Mouse (Mus musculus): ENCODE data around the gene Car10.

The Car10 gene

DNA sequence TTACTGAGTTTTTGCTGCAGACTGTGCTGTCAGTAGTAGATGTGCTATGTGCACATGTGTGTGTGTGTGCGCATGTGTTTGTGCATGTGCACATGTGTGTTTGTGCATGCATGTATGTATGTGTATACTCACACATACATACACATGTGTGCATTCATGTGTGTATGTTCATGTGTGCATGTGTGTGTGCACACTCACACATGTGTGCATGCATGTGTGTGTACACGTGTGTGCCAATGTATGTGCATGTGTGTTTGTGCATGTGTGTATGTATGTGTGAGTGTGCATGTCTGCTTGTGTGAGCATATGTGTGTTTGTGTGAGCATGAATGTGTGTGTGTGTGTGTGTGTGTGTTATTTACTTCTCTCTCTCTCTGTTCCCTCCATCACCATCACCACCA lies 298.5 kb downstream of the Car10 start:
- DNase-seq, result no peak

DNA sequence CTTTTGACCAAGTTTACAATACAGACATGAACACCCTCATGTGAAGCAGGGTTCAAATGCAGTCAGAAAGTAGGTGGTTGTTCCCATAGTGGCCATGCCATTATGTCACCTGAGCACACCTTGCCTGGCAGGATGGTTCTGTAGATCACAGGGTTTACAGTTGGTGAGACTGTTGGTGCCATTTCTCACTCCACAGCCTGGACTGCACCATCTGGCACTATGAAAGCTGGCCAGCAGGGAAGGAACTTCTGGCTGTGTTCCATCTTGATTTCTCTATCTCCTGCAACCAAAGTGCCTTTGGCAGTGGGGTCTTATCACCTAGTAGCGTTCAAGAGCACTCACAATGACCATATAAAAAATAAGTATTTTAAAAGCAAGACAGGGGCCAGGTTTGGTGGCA lies 303.3 kb downstream of the Car10 start:
- peak; percentile 60 to 64 for DNase-seq

- no peak for DNase-seq
Observed at GRCm38 (mm10) chr11:93407981-93408380, 310.2 kb downstream of the Car10 start.

DNA sequence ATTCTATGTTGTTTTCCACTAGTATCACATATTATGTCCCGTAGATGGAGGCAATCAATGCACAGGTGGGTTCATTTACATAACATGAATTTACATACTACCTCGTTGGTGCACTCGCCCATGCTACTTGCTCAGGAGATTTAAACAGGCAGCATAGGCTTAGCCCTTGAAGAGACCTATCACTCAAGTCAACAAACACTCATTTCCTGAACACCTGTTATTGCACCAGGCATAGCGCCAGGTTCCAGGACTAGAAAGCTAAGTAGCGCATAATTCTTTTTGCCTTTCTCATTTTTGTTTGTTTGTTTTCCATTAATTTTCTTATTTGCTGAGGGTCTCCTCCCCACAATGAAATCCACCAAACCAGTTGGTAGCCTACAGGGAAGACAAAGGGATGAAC lies 333.7 kb downstream of the Car10 start:
- DNase-seq, result peak; percentile 73 to 75

GRCm38 (mm10) chr11:93434997-93435915 lies 337.4 kb downstream of the Car10 start:
- no peak for DNase-seq

DNA sequence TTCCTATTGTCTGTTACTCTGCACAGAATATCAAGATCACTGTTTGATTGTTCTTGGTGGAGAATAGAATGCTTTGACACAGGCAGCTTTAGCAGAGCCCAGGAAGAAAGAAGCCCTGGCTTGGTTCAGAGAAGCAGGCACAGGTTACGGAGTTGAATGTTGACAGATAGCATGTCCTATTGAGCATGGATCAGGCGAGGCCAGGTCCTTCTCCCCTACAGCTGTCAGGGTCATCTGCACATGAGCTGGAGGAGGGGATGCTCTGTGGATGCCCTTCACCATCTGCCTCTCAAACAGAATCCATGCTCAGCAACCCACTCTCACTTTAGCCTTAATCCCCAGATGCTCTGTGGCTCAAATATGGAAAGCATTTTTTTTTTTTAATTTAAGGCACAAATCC lies 339.1 kb downstream of the Car10 start:
- no peak for DNase-seq

- DNase-seq, result no peak
Observed at GRCm38 (mm10) chr11:93440466-93440865, 342.6 kb downstream of the Car10 start.

DNA sequence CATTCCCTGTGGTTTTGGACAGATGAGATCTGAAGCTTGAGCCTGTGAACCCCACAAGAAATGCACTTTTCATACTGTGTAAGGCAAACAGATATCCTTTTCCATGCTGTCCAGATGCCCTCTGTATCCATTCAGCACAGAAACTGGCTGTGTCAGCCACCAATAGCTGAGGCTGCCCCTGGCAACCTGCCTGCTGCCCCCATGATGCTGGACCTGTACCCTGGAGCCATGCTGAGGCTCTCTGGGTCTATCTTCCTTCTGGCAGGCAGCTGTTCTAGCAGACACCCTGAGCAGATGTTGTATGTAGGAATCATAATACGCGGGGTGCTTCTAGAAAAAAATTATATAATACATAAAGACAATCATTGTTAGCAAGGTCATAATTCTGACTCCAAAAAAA lies 345.9 kb downstream of the Car10 start:
- peak; percentile 38 to 44 for DNase-seq

DNA sequence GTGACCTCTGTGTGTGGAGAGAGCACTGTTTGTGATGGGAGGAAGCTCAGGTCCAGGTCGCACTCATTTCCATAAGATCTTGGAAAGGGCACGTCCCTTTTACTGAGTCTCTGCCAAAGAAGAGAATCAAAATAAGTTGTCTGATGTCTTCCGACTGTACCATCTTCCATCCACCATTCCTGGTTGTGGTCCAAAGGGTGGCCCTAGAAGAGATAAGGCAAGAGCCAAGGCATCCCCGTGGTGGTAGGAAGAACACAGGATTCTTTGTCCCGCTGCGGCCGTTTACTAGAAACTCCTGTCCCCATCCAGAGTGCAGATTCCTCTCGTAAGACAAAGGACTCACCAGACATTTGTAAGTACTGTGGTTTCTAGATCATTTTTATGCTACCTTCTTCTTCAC lies 346.9 kb downstream of the Car10 start:
- no peak for DNase-seq

GRCm38 (mm10) chr11:93447566-93447965 lies 349.7 kb downstream of the Car10 start:
- DNase-seq, result no peak

DNA sequence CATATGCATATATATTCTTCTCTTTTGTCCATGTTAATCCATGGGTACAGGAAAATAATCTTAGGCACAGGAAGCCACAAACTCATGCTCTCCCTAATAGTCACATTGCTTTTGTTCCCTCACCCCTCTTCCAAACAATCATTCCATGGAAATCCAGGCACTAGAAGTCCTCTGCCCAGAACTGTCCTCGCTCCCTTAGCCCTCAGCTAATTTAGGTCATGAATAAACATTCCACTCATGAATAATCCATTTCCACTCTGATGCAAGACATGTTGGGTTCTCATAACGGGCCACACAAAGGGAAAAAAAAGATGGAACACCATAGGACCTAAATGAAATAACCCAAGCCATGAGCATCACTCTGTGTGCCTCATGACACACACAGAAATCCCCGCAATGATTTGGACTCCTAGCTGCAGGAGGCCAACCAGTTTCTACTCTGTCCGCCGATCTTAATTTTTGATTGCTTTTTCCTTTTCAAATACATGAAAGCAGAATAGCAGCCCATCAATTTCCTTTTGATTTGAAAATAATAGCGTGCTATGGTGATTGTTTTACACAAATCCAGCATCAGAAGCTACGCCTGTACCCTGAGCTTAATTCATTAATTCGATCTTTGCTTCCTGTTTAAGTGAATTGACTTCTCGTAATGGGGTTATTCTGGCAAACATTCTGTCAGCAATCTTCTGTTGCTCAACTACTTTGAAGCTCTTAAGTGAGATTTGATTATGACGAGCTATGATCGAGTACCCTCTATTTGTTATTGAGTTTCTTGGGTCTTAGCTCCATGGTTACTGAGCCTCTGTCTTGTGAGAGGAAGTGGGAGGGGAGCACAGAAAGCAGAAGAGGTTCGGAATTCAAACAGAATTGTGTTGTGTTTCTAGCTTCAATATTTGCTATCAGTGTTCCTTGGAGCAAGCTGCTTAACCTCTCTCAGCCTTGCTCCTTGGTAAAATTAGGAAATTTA lies 350.7 kb downstream of the Car10 start:
- DNase-seq, result no peak

DNA sequence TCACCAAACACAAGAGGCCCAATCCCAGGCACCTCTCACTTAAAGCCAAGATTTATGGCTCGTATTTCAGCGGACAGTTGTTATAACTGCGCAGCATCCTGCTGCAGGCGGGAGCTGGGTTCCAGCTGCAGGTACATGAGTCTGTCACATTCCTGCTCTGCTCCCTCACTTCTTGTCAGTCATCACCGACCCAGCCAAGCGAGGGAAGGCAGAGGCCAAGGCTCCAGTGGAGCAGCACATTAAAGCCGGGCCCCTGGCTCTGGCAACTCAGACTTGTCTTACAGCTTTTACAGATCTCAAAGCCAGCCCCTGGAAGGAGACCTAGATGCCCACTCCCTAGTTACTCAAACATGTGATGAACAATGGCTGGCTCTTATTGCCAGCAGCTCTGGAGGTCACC lies 352.7 kb downstream of the Car10 start:
- DNase-seq, result no peak

GRCm38 (mm10) chr11:93466221-93466620 lies 368.4 kb downstream of the Car10 start:
- no peak for DNase-seq

GRCm38 (mm10) chr11:93467711-93468110 lies 369.9 kb downstream of the Car10 start:
- DNase-seq, result no peak

- no peak for DNase-seq
Observed at GRCm38 (mm10) chr11:93470771-93471170, 372.9 kb downstream of the Car10 start.

DNA sequence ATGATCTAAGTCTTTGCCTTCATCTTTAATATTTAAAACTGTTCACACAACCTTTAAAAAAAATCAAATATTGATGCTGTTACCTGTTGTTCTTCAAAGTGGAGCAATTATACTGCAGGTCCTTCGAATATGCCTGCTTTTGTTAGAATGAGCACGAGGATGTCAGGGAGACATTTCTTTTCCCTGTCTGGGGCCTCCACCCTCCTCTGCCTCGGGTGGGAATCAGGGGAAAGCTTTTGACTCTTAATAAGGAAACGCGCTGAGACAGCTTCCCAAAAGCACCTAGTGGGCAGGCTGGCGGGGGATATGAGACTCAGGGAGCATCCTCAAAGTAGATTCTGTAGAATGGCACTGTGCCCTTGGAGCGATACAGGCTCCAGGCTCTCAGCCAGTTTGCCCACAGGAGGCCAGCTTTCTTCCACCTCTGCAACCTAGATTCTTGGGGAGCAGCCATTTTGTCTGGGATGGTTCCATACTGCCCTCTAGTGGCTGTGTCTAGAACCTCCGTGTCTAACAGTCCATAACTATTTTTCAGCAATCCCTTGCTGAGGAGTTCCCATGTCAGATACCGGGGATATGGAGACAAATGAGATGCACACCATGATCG lies 373.8 kb downstream of the Car10 start:
- DNase-seq, result peak; percentile 96 to 99

DNA sequence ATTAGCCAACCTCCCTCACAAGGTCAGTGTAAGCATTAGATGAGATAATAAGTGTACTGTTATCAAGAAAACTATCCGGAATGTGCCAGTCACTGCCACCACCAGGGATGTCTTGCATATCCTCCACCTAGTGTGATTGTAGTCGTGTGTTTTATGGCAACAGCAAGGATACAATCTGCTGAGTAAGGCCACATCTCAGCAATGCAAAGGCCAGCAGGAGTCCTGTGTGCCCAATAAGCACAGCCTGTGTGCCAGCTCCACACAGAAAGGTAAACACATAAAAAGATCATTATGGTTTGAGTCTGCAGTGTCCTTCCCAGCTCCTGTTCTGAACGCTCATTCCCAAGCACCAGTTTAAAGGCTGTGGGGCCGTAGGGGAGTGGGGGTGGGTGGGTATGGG lies 386.8 kb downstream of the Car10 start:
- DNase-seq, result peak in 1 of 2 experiments; percentile 24

DNA sequence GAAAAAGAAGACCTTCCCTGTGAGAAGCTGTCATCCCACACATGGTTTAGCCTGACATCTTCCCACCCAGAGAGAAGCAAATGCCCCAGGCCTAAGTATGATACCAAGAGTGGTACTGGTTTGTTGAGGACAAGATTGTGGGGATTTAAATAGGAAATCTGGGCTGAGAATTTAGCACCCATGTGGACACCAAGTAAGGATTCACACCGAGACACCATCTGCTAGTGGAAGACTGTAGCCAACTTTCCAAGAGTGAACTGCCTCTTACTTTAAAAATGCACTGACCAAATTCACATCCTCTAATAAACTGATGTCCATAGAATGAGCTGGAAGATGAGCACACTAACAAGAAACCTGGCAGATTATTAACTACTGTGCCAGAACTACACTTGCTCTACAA lies 389.2 kb downstream of the Car10 start:
- DNase-seq, result peak; percentile 67 to 89

DNA sequence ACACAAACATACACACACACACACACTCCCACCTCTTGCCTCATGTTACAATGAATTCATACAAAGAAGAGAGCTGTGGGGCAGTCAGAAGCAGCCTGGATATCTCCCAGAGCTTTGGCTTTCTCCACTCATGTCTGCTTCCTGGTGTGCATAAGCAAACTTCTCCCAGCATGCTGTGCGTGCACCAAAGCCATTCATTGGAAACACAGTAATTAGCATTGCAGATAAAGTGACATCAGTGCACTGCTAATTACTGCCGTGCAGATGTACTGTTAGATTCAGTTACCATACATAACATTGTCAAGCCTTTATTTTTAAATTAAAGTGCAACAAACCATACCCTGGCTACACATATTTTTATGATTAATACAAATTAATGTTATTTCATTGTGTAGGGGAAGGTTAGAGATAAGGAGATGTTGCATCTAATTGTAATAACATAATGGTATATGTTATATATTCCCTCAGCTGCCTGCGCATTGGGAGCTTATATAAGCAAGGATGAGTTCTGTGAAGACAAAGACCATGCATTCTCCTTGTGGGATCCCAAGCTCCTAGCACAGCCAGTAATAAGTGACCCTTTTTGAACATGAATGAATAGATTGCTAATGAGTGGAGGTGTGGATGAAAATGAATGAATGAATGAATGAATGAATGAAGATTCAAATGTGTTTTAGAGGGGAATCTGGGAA lies 390.2 kb downstream of the Car10 start:
- DNase-seq, result no peak

DNA sequence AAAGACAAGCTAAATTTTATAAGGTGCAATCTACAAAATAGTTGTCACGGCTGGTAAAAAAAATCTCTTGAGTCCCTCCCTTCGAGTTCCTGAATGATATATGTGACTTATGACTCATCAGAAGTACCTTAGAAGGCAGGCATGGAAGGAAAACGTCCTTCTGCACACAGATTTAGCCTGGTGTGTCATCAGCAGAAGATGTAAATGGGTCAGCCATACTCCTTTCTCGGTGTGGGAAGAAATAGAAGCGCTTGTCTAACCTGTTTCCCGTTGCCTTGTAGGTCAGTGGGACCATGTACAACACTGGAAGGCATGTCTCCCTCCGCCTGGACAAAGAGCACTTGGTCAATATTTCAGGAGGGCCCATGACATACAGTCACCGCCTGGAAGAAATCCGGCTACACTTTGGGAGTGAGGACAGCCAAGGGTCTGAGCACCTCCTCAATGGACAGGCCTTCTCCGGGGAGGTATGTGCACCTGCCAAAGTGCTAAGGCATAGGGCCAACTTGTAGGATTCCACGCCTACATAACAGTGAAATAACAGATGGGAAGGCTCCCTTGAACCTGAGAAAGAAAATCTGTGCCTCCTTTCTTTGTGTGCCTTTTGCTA lies 392.5 kb downstream of the Car10 start:
- DNase-seq, result peak; percentile 87 to 91

GRCm38 (mm10) chr11:93497896-93498295 lies 400.1 kb downstream of the Car10 start:
- no peak for DNase-seq

- no peak for DNase-seq
Observed at GRCm38 (mm10) chr11:93500442-93500841, 402.6 kb downstream of the Car10 start.

Measured in cerebellum, postnatal 36 days (tissue).